In genomic region chr2:181676424-181676823, GRCm38 (mm10) we compare ENCODE assay signal across 8 mouse cellular contexts. TPM values are rescaled to one million over a fixed set of nuclear protein-coding genes. Genes with fewer than 3 reads are reported as not detected.
DNase-seq lines count a peak whose midpoint lies in the region; ATAC-seq and TF ChIP-seq lines count a peak whose summit lies in the region.
"Had no signal": no experiment of that assay in that cellular context is flagged by ENCODE, and none has a peak within 500 bp of the region (broad histone marks: within the 10 kb centered on the region; RNA-seq: fewer than 3 reads in every experiment).

No protein-coding gene starts in this region.

- H3K4me3 ChIP-seq in left cerebral cortex, adult 2 months, result no peak overlapping the region
- no peak overlapping the region for H3K4me3 ChIP-seq in forebrain, postnatal 0 days (ENCODE audit: low read depth, low read length)
- H3K4me3 ChIP-seq in midbrain, embryonic 13.5 days (replicated peaks), result no peak overlapping the region
- H3K4me3 ChIP-seq: embryonic facial prominence, embryonic 13.5 days had no signal

- H3K9me3 ChIP-seq in forebrain, postnatal 0 days (ENCODE audit: low read length), result no peaks in the 10 kb centered on the region
- no peaks in the 10 kb centered on the region for H3K9me3 ChIP-seq in midbrain, embryonic 13.5 days
- H3K9me3 ChIP-seq: embryonic facial prominence, embryonic 13.5 days had no signal

- H3K27ac ChIP-seq in left cerebral cortex, adult 2 months, result peak overlapping the region; percentile 76
- H3K27ac ChIP-seq in forebrain, postnatal 0 days (ENCODE audit: low read depth, low read length), result peak overlapping the region; percentile 47
- H3K27ac ChIP-seq in midbrain, embryonic 13.5 days, result peak overlapping the region; percentile 57

- no peak for ATAC-seq in forebrain, postnatal 0 days
- ATAC-seq in midbrain, embryonic 13.5 days, result no peak
- ATAC-seq in erythroid progenitor cell, adult 5-6 weeks (replicated peaks; ENCODE audit: low FRiP score, poor library complexity, severe bottlenecking), result no peak

- intact Hi-C loops in left cerebral cortex, adult 2 months (cut with DNase I), result loop anchor here (5.0 kb wide), 1 partner anchor 74 kb away; no protein-coding TSS in a partner anchor
- intact Hi-C loops in left cerebral cortex, postnatal 25 days (cut with DNase I), result loop anchor here (10.0 kb wide), 1 partner anchor 152 kb away; the partner anchor contains the start of gene Dnajc5

- no peak overlapping the region for H3K9ac ChIP-seq in forebrain, postnatal 0 days
- H3K9ac ChIP-seq in midbrain, embryonic 13.5 days (replicated peaks), result no peak overlapping the region

- DNase-seq in left cerebral cortex, adult 2 months (ENCODE audit: extremely low spot score in 1 of 2, low spot score in 2 of 2), result no peak
- no peak for DNase-seq in left cerebral cortex, postnatal 25 days (ENCODE audit: low spot score in 2 of 2)
- DNase-seq in brain, embryonic 14.5 days (ENCODE audit: low read depth), result peak; percentile 74
- peak; percentile 72 for DNase-seq in forebrain, postnatal 0 days
- no peak for DNase-seq in urinary bladder, adult 2 months (ENCODE audit: low spot score)

- WGBS in forebrain, postnatal 0 days, result 29% methylated on average over 2 of the region's 2 CpGs
- WGBS in midbrain, embryonic 13.5 days, result 38% methylated on average over 2 of the region's 2 CpGs

- peaks cover 14% of the 10 kb centered on the region for H3K4me1 ChIP-seq in forebrain, postnatal 0 days (ENCODE audit: insufficient read depth)
- H3K4me1 ChIP-seq in midbrain, embryonic 13.5 days (replicated peaks), result peaks cover 35% of the 10 kb centered on the region

- TF ChIP-seq POLR2A in brain, embryonic 14.5 days (IDR thresholded peaks at IDR 0.05; ENCODE audit: borderline replicate concordance, extremely low read depth, insufficient read depth, insufficient read length, poor library complexity, severe bottlenecking), result no peak

- peak; percentile 33 for TF ChIP-seq CTCF in left cerebral cortex, adult 2 months (IDR thresholded peaks at IDR 0.05)
- TF ChIP-seq CTCF in brain, embryonic 14.5 days (IDR thresholded peaks at IDR 0.05; ENCODE audit: borderline replicate concordance, extremely low read depth, insufficient read depth, insufficient read length), result no peak
- peak; percentile 52 for TF ChIP-seq CTCF in forebrain, postnatal 0 days (IDR thresholded peaks at IDR 0.05; ENCODE audit: low read depth)

- no peaks in the 10 kb centered on the region for H3K36me3 ChIP-seq in forebrain, postnatal 0 days (ENCODE audit: insufficient read depth)
- no peaks in the 10 kb centered on the region for H3K36me3 ChIP-seq in midbrain, embryonic 13.5 days
- H3K36me3 ChIP-seq: embryonic facial prominence, embryonic 13.5 days had no signal

- peaks cover 25% of the 10 kb centered on the region for H3K27me3 ChIP-seq in forebrain, postnatal 0 days (ENCODE audit: insufficient read depth, low read length)
- H3K27me3 ChIP-seq in midbrain, embryonic 13.5 days, result peaks cover 35% of the 10 kb centered on the region

- H3K4me2 ChIP-seq in forebrain, postnatal 0 days (ENCODE audit: low read depth), result no peak overlapping the region
- no peak overlapping the region for H3K4me2 ChIP-seq in midbrain, embryonic 13.5 days (replicated peaks)

RNA-seq across cellular contexts. Expression of gene Tcea2, which starts 3.7 kb away (rescaled TPM):
- total RNA-seq in left cerebral cortex, adult 2 months (2021), result 10 to 100 TPM; 65.7 to 78.1 TPM
- 10 to 100 TPM; 61.9 to 63.3 TPM for total RNA-seq in left cerebral cortex, postnatal 25 days (2021)
- 55.9 and 82.2 TPM in 2 replicates for polyA plus RNA-seq in brain, embryonic 14.5 days (2012; rRNA removed)
- total RNA-seq in forebrain, postnatal 0 days (2014; rRNA removed), result 51.1 and 55.6 TPM in 2 replicates
- polyA plus RNA-seq in forebrain, postnatal 0 days (2015; fragmentation: Nextera tagmentation; extraction: Ambion mirVana), result 53.8 and 57.5 TPM in 2 replicates
- polyA plus RNA-seq in midbrain, embryonic 13.5 days (2015; fragmentation: Nextera tagmentation; extraction: Ambion mirVana), result 35.7 and 36.9 TPM in 2 replicates
- 2.2 TPM in 1 of 2 replicates, not detected in the other for total RNA-seq in erythroid progenitor cell, adult 5-6 weeks (2015; ENCODE audit: low replicate concordance)
- 1.9 TPM in 1 of 2 replicates, not detected in the other for total RNA-seq in erythroid progenitor cell, adult 5-6 weeks (2017; ENCODE audit: low replicate concordance)
- polyA plus RNA-seq in urinary bladder, adult 2 months (2012; rRNA removed), result 27.8 and 38.0 TPM in 2 replicates

RNA-seq across cellular contexts. Expression of gene Sox18, which starts 5.0 kb away (rescaled TPM):
- total RNA-seq in left cerebral cortex, adult 2 months (2021), result 10 to 100 TPM; 10.9 to 11.2 TPM
- total RNA-seq in left cerebral cortex, postnatal 25 days (2021), result 10 to 100 TPM; 10.9 to 11.4 TPM
- 26.8 and 31.6 TPM in 2 replicates for polyA plus RNA-seq in brain, embryonic 14.5 days (2012; rRNA removed)
- 5.4 and 8.9 TPM in 2 replicates for total RNA-seq in forebrain, postnatal 0 days (2014; rRNA removed)
- polyA plus RNA-seq in forebrain, postnatal 0 days (2015; fragmentation: Nextera tagmentation; extraction: Ambion mirVana), result 8.6 and 11.1 TPM in 2 replicates
- 13.7 and 14.2 TPM in 2 replicates for polyA plus RNA-seq in midbrain, embryonic 13.5 days (2015; fragmentation: Nextera tagmentation; extraction: Ambion mirVana)
- total RNA-seq in erythroid progenitor cell, adult 5-6 weeks (2015; ENCODE audit: low replicate concordance), result not detected in 2 replicates
- total RNA-seq in erythroid progenitor cell, adult 5-6 weeks (2017; ENCODE audit: low replicate concordance), result not detected in 2 replicates
- 20.0 and 27.2 TPM in 2 replicates for polyA plus RNA-seq in urinary bladder, adult 2 months (2012; rRNA removed)

RNA-seq across cellular contexts. Expression of gene Rgs19, which starts 17.4 kb away (rescaled TPM):
- total RNA-seq in left cerebral cortex, adult 2 months (2021), result 10 to 100 TPM; 30.6 to 33.2 TPM
- total RNA-seq in left cerebral cortex, postnatal 25 days (2021), result 10 to 100 TPM; 30.2 to 35.3 TPM
- 75.9 and 87.7 TPM in 2 replicates for polyA plus RNA-seq in brain, embryonic 14.5 days (2012; rRNA removed)
- total RNA-seq in forebrain, postnatal 0 days (2014; rRNA removed), result 43.7 and 50.2 TPM in 2 replicates
- 56.4 and 57.4 TPM in 2 replicates for polyA plus RNA-seq in forebrain, postnatal 0 days (2015; fragmentation: Nextera tagmentation; extraction: Ambion mirVana)
- 38.9 and 40.4 TPM in 2 replicates for polyA plus RNA-seq in midbrain, embryonic 13.5 days (2015; fragmentation: Nextera tagmentation; extraction: Ambion mirVana)
- 84.0 and 98.9 TPM in 2 replicates for total RNA-seq in erythroid progenitor cell, adult 5-6 weeks (2015; ENCODE audit: low replicate concordance)
- total RNA-seq in erythroid progenitor cell, adult 5-6 weeks (2017; ENCODE audit: low replicate concordance), result 17.1 and 33.1 TPM in 2 replicates
- polyA plus RNA-seq in urinary bladder, adult 2 months (2012; rRNA removed), result 40.4 and 51.8 TPM in 2 replicates

RNA-seq across cellular contexts. Expression of gene Gm29797, which starts 19.6 kb away (rescaled TPM):
- 1 to 10 TPM in 1 of 2 experiments, under 1 TPM in 1; 0.48 to 1.3 TPM for total RNA-seq in left cerebral cortex, adult 2 months (2021)
- total RNA-seq in left cerebral cortex, postnatal 25 days (2021), result not detected
- polyA plus RNA-seq in brain, embryonic 14.5 days (2012; rRNA removed), result 0.10 and 0.27 TPM in 2 replicates
- not detected in 2 replicates for total RNA-seq in forebrain, postnatal 0 days (2014; rRNA removed)
- polyA plus RNA-seq in forebrain, postnatal 0 days (2015; fragmentation: Nextera tagmentation; extraction: Ambion mirVana), result not detected in 2 replicates
- not detected in 2 replicates for polyA plus RNA-seq in midbrain, embryonic 13.5 days (2015; fragmentation: Nextera tagmentation; extraction: Ambion mirVana)
- not detected in 2 replicates for total RNA-seq in erythroid progenitor cell, adult 5-6 weeks (2015; ENCODE audit: low replicate concordance)
- not detected in 2 replicates for total RNA-seq in erythroid progenitor cell, adult 5-6 weeks (2017; ENCODE audit: low replicate concordance)
- polyA plus RNA-seq in urinary bladder, adult 2 months (2012; rRNA removed), result 0.11 TPM in 1 of 2 replicates, not detected in the other
- polyA plus RNA-seq: embryonic facial prominence, embryonic 13.5 days had no signal

RNA-seq across cellular contexts. Expression of gene Lkaaear1, which starts 21.8 kb away (rescaled TPM):
- total RNA-seq in left cerebral cortex, adult 2 months (2021), result not detected
- total RNA-seq in left cerebral cortex, postnatal 25 days (2021), result not detected
- polyA plus RNA-seq in brain, embryonic 14.5 days (2012; rRNA removed), result not detected in 2 replicates
- total RNA-seq in forebrain, postnatal 0 days (2014; rRNA removed), result not detected in 2 replicates
- polyA plus RNA-seq in forebrain, postnatal 0 days (2015; fragmentation: Nextera tagmentation; extraction: Ambion mirVana), result not detected in 2 replicates
- polyA plus RNA-seq in midbrain, embryonic 13.5 days (2015; fragmentation: Nextera tagmentation; extraction: Ambion mirVana), result not detected in 2 replicates
- not detected in 2 replicates for total RNA-seq in erythroid progenitor cell, adult 5-6 weeks (2015; ENCODE audit: low replicate concordance)
- total RNA-seq in erythroid progenitor cell, adult 5-6 weeks (2017; ENCODE audit: low replicate concordance), result not detected in 2 replicates
- not detected in 2 replicates for polyA plus RNA-seq in urinary bladder, adult 2 months (2012; rRNA removed)
- polyA plus RNA-seq: embryonic facial prominence, embryonic 13.5 days had no signal

Comparison
In these comparisons a context has a peak if more than half of its experiments do, and no peak if none do; other contexts are left out.
1. DNase-seq: peak in brain, embryonic 14.5 days (single experiment) and forebrain, postnatal 0 days (single experiment); none in left cerebral cortex, adult 2 months (0 of 2), left cerebral cortex, postnatal 25 days (0 of 2) and urinary bladder, adult 2 months (single experiment).
2. RNA of gene Tcea2, which starts 3.7 kb away (total RNA-seq): 65.7 to 78.1 TPM in left cerebral cortex, adult 2 months, 61.9 to 63.3 TPM in left cerebral cortex, postnatal 25 days and 51.1 to 55.6 TPM in forebrain, postnatal 0 days; 1.9 to 2.2 TPM in erythroid progenitor cell, adult 5-6 weeks; every median in the first group is over 10 times any median in the second.
3. Peak in every context shown above with its lines, with median percentiles within 50 percentile points of each other: H3K27ac ChIP-seq.